Mouse (Mus musculus): ENCODE measurements at regions not wholly inside any gene's neighbourhood (a gene's known extent, or its start where the extent isn't known, plus 50 kb on each side); places are given as distances from the start of the nearest gene placed in this dataset.

- no peak for DNase-seq (ENCODE audit: low read depth, low spot score)
These were observed 291.9 kb upstream of the 4930412O13Rik start for GRCm38 (mm10) chr2:9589200-9589599.

GRCm38 (mm10) chr2:9592531-9592930 is 288.5 kb upstream of the 4930412O13Rik start:
- no peak for DNase-seq (ENCODE audit: low read depth, low spot score)

GRCm38 (mm10) chr2:9593931-9594330 is 287.1 kb upstream of the 4930412O13Rik start:
- no peak for DNase-seq (ENCODE audit: low read depth, low spot score)

DNA sequence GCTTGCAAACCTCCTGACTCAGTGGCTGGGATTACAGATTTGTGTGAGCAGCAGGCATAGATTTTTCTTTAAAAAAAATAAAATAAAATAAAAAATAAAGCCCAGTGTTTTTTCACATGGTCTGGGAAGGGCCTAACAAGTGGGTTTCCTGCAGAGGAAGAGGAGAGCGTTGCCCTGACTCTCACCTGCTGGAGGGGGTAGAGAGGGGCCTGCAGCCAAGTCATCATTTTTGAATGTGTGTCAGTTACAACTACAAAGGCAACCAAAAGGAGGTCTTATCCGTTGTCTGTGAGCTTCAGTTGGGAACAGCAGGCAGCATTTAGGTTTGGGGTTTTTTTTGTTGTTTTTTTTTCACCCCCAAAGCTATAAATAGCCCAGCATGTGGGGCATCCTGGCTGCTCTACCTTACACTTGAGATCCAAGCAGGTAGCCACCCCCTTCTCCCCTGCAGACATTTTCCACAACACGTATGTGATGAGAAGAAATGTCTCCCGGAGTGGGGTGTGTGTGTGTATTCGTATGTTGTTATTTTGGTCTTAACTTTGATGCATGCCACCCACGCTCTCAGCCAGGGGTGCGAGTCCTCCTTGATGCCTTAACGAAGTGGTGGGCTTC is 285.7 kb upstream of the 4930412O13Rik start:
- DNase-seq (ENCODE audit: low read depth, low spot score): no peak

GRCm38 (mm10) chr2:9596135-9596534 is 284.9 kb upstream of the 4930412O13Rik start:
- DNase-seq (ENCODE audit: low read depth, low spot score): no peak

- DNase-seq (ENCODE audit: low read depth, low spot score): no peak
These were observed 276.1 kb upstream of the 4930412O13Rik start for GRCm38 (mm10) chr2:9604984-9605383.

DNA sequence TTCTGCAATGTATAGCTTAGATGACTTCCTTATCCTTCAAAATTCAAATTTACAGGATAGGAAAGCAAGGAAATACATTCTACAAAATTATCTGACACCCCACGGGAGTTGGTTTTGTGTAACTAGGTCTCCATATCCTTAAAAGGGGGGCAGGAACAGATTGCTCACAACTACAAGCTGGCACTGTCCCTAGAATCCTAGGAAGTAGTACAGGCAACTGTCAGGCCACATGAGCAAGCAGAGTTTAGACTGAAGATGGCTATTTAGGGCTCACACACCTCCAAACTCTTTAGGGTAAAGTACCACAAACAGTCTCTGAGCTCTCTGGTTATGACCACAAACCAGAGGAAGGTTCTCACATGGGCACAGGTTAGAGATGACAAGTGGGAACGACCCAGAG is 273.5 kb upstream of the 4930412O13Rik start:
- no peak for DNase-seq (ENCODE audit: low read depth, low spot score)

- DNase-seq (ENCODE audit: low read depth, low spot score): no peak
These were observed 266.6 kb upstream of the 4930412O13Rik start for GRCm38 (mm10) chr2:9614415-9614814.

- no peak for DNase-seq (ENCODE audit: low read depth, low spot score)
These were observed 264.8 kb upstream of the 4930412O13Rik start for GRCm38 (mm10) chr2:9616292-9616691.

GRCm38 (mm10) chr2:9620303-9621244 is 260.5 kb upstream of the 4930412O13Rik start:
- peak; percentile 63 for DNase-seq (ENCODE audit: low read depth, low spot score)

GRCm38 (mm10) chr2:9623702-9624101 is 257.4 kb upstream of the 4930412O13Rik start:
- DNase-seq (ENCODE audit: low read depth, low spot score): no peak

- DNase-seq (ENCODE audit: low read depth, low spot score): no peak
These were observed 253.0 kb upstream of the 4930412O13Rik start for GRCm38 (mm10) chr2:9628026-9628425.

DNA sequence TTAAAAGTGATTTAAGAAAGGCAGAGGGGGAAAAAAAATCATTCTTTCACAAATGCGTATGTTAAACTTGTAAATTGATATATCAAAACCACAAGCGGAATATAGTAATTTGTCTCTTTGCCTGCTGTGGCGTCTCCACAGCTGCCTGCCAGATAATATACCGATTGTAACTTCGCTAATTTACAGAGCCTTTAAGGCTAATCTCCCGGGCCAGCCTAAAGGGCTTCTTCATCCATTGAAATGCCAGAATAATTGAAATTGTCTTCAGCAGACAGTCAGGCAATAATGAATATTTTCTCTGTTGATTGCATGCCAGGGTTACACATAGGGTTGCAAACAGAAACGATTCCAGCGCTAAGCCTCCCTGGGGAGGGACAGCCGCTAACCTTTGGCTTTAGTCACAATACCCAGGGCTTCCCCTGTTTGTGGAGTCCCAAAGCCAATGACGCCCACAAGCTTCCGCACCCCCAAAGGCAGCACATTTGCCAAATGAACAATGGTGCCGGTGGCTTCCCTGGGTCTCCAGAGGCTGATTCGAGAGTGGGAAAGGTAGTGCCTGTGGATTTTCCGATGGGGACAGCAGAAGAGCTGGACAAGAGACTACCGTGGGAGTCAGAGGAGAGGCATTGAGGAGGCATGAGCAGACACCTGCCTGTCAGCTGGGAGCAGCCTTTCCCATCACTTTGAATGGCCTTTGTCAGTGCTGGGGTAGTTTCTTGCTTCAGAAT is 248.2 kb upstream of the 4930412O13Rik start:
- DNase-seq (ENCODE audit: low read depth, low spot score): no peak

DNA sequence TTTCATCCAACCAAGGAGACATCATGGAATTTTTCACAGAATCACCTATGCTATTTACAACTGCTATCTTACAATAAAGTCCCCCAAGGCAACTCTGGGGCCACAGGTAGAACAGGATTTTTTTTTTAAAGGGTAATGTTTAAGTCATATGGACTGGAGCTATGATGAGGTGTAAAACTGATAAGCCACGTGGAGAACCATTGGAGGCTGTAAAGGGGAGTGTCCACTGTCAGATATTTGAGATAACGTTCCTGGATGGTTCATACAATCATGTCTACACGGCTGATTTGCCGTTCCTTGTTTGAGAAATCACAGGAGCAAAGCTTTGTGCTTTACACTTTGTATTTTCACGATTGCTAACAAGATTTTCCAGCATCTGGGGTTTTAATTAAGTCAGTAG is 241.8 kb upstream of the 4930412O13Rik start:
- no peak for DNase-seq (ENCODE audit: low read depth, low spot score)

GRCm38 (mm10) chr2:9641629-9642028 is 239.4 kb upstream of the 4930412O13Rik start:
- no peak for DNase-seq (ENCODE audit: low read depth, low spot score)

DNA sequence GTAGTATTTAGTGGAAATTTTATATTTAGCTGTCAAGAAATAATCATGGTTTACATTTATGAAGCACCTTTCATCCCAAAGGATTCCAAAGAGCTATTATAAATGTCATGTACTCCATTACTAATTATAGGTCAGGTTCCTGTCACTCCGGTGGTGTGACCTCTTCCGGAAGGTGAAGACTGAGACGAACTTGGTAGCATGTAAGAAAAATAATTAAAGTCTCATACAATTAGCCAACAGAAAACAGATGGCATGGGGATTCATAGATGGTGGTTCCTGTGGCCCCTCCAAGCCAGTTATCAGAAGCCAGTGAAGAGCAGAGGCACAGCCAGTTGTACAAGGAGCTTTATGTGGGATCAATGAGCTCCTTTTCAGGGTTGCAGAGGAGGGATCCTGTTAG is 238.6 kb upstream of the 4930412O13Rik start:
- no peak for DNase-seq (ENCODE audit: low read depth, low spot score)

- no peak for DNase-seq (ENCODE audit: low read depth, low spot score)
These were observed 234.6 kb upstream of the 4930412O13Rik start for GRCm38 (mm10) chr2:9646466-9646865.

- DNase-seq (ENCODE audit: low read depth, low spot score): no peak
These were observed 234.1 kb upstream of the 4930412O13Rik start for GRCm38 (mm10) chr2:9646963-9647362.

- no peak for DNase-seq (ENCODE audit: low read depth, low spot score)
These were observed 231.0 kb upstream of the 4930412O13Rik start for GRCm38 (mm10) chr2:9650082-9650481.

DNA sequence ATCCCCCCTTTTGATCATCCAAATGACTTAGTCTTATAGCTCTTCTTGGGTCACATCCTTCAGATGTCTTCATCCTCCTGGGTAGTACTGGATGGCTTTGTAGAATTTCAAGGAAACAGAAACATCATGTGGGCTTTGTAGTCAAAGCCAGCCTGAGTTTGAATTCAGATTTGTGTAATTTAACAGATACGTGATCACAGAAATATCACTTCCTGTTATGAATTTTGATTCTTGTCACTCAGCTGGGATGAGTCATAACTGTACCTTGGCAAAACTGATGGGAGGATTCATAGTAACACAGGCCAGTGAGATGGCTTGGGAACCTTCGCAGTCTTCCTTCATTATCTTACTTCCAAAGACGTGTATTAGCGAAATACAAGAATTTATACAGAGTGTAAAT is 222.2 kb upstream of the 4930412O13Rik start:
- no peak for DNase-seq (ENCODE audit: low read depth, low spot score)

DNA sequence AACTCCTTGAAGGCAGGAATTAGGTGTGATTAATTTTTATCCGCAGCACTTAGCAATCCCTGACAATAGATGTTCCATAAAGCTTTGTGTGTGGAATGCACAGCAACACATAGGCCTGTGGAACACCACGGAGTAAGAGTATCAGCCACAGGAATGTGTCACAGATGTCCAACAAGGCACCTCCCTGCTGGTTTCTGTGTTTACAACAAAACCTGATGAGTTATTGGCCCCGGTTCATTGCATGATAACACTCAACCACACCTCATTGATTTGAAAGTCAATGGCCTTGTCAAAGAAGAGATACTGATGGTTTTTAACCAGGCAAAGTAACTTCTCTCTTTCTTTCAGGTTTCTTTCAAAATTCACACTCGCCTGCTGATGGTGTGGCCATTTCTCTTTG is 211.4 kb upstream of the 4930412O13Rik start:
- no peak for DNase-seq (ENCODE audit: low read depth, low spot score)

DNA sequence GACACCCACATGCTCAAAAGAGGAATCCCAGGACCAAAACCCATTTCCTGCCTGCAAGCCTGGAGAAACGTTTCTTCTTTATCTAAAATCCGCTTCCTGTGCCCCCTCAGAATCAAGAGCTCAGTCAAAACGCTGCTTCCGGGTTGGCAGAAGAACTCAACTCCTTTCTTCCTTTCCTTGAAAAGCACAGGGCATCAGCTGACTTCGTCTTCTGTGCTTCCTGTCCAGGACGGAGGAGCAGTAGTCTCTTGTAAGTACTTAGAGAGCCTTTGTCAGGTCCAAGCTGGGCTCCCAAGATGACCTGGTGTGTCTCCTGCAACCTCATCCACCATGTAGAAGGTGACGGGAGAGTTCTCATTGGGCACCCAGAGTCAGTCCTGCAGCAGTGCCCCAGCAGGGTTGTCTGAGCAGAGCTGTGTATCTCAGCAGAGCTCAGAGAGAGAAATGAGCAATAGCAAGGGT is 199.3 kb upstream of the 4930412O13Rik start:
- no peak for DNase-seq (ENCODE audit: low read depth, low spot score)
